Mouse (Mus musculus) embryonic facial prominence, embryonic 13.5 days (tissue): ENCODE results near the gene Slc9a6. TPM values are rescaled to one million over a fixed set of nuclear protein-coding genes. Genes with fewer than 3 reads are reported as not detected.

ENCODE experiments used
- ATAC-seq: fragments of 200-750 bp; cut with Nextera tagmentation; 2 replicates; pipeline ENCODE4 v1.8.0; 2017; ENCODE audit warnings: low read depth; ENCODE audit not compliant: insufficient number of reproducible peaks, insufficient read depth, low FRiP score, low TSS enrichment
- H3K27ac ChIP-seq: fragments of 300-500 bp; sonication (generic); 2 replicates; pipeline ENCODE4 v1.5.1; 2015; ENCODE audit warnings: moderate library complexity, mild to moderate bottlenecking, inconsistent platforms
- H3K27me3 ChIP-seq: fragments of 300-500 bp; sonication (generic); 2 replicates; pipeline ENCODE4 v1.6.1; 2015; ENCODE audit warnings: mild to moderate bottlenecking, inconsistent platforms
- H3K36me3 ChIP-seq: fragments of 300-500 bp; sonication (generic); 2 replicates; pipeline ENCODE4 v1.6.1; 2015; ENCODE audit warnings: mild to moderate bottlenecking, inconsistent platforms
- H3K4me1 ChIP-seq: fragments of 300-500 bp; sonication (generic); 2 replicates; pipeline ENCODE4 v1.6.1; 2015; ENCODE audit warnings: inconsistent platforms
- H3K4me2 ChIP-seq: fragments of 300-500 bp; sonication (generic); 2 replicates; pipeline ENCODE4 v1.6.1; 2015; ENCODE audit warnings: moderate library complexity, mild to moderate bottlenecking, inconsistent platforms
- H3K4me3 ChIP-seq: fragments of 300-500 bp; sonication (generic); 2 replicates; pipeline ENCODE4 v1.5.1; 2015; ENCODE audit warnings: mild to moderate bottlenecking, inconsistent platforms
- H3K9ac ChIP-seq: fragments of 300-500 bp; sonication (generic); 2 replicates; pipeline ENCODE4 v1.6.1; 2015; ENCODE audit warnings: mild to moderate bottlenecking, inconsistent platforms
- H3K9me3 ChIP-seq: fragments of 300-500 bp; sonication (generic); 2 replicates; pipeline ENCODE4 v1.6.1; 2016; ENCODE audit warnings: inconsistent platforms
- WGBS: fragments of 180-500 bp; shearing (Covaris S2); methylation state at CpG from one replicate; pipeline ENCODE4 v1.1.7; 2015; ENCODE audit warnings: mixed read lengths; 5-methylcytosine and 5-hydroxymethylcytosine counted together
- polyA plus RNA-seq: library from polyadenylated mRNA; unstranded; fragments of >200 nt; fragmentation: Nextera tagmentation; extraction: Ambion mirVana; gene quantifications from 2 replicates; pipeline ENCODE4 v1.2.1, GENCODE M21; 2015

The Slc9a6 gene
- polyA plus RNA-seq, 1 experiment from 2014 or later, result 13.6 TPM

DNA sequence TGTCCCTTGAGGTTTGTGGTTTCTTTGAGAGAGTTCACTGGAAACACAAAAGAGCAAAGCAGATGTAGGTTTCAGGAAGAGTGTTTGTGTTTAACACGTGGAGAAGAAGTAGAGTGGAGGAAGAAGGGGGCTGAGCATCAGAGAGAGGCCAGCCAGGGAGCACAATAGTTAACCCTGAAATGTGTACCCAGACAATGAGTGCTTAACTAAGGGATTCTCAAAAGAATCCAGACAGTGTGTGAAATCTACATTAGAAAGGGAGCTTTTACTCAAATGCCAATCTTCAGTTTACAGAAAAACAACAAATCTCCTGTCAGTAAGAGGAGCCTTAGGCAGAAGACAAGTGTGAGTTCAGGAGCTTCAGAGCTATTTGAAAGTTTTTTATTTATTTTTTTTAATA is 30.5 kb downstream of the Slc9a6 start:
- Histone ChIP-seq H3K36me3 (0 out of 2 replicates have a peak, but pooled peaks cover 4% of the 10 kb centered on the region), H3K27me3 (no peaks in the 10 kb centered on the region), H3K27ac (no peak overlapping the region), H3K4me2 (no peak overlapping the region), H3K9ac (no peak overlapping the region), H3K4me3 (no peak overlapping the region), H3K9me3 (no peaks in the 10 kb centered on the region), H3K4me1 (no peaks in the 10 kb centered on the region)
- WGBS, result 15% methylated on average over 1 of the region's 1 CpGs
- no peak for ATAC-seq

DNA sequence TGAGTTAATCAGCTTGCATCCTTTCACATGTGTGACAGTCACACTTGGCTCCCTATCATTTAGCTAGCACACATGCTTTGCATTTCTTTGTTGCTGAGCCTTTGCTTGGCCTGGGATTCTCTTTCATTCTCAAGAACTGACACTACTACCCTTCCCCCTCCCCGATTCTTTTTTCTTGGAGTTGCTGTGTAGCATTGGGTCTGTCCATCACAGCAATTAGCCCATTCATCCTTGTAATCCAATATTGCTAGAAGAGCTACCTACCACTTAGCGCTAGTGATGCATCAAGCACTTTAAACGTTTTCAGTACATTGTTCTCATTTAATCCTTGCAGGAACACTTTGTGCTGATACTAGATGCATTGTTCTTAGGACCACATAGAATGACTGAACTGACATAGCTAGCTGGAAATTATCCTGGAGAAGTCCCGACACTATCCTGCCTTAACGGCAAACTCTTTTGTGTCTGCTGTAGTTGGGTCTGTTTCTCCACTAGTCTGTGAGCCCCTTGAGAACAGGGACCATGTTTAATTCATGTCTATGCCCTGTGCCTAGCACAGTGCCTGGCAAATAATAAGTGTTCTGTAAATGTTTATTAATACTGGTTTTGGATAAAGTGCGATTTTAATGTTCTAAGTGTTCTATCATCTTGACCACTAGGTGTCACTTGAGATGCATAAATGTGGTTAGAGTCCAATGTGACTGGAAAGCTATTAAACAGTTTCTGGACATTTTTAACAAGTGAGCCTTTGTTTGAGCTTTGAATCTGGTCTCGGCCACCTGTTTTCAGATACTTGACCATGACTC is 40.2 kb downstream of the Slc9a6 start:
- Histone ChIP-seq H3K4me1 (no peaks in the 10 kb centered on the region), H3K36me3 (no peaks in the 10 kb centered on the region), H3K27ac (no peak overlapping the region), H3K9ac (no peak overlapping the region), H3K27me3 (no peaks in the 10 kb centered on the region), H3K4me2 (no peak overlapping the region), H3K9me3 (no peaks in the 10 kb centered on the region), H3K4me3 (no peak overlapping the region)
- 48% methylated on average over 7 of the region's 7 CpGs for WGBS
- no peak for ATAC-seq

DNA sequence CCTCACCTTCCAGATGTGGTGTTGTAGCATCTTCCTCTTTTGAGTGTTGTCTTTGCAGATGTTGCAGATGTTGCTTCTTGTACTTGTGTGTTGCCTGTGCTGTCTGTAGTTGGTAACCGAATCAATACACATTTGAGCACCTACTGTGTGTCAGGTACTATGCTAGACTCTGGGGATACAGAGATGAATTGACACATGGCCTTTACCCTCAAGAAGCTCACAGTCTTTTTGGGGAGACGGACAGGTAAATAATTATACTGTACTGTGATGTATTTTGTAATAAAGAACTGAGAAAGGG is 40.7 kb downstream of the Slc9a6 start:
- 80% methylated on average over 2 of the region's 2 CpGs for WGBS
- H3K36me3 ChIP-seq, result no peaks in the 10 kb centered on the region
- H3K9ac ChIP-seq, result no peak overlapping the region
- H3K27me3 ChIP-seq, result no peaks in the 10 kb centered on the region
- no peak overlapping the region for H3K4me3 ChIP-seq
- H3K9me3 ChIP-seq, result no peaks in the 10 kb centered on the region
- no peak overlapping the region for H3K4me2 ChIP-seq
- ATAC-seq, result no peak
- H3K27ac ChIP-seq, result no peak overlapping the region
- H3K4me1 ChIP-seq, result no peaks in the 10 kb centered on the region

DNA sequence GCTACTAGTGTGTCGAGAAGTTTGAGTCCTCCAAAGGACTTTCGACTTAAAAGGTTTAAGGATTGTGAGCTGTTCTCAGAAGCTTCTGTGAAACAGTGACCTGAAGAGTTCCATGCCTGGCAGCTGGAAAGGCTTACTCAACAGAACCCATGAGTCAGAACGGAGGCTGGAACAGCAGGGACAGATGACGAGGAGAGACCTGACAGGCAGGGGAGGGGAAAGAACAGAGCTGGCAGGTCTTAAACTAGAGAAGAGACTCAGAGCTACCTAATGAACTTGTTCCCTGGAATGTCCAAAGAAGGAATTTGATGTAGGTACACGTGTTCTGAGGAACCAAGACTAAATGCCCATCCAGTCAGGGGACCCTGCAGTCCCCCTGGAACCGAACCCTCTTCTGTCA is 41.3 kb downstream of the Slc9a6 start:
- H3K27ac ChIP-seq, result no peak overlapping the region
- H3K4me3 ChIP-seq, result no peak overlapping the region
- no peak overlapping the region for H3K9ac ChIP-seq
- no peak for ATAC-seq
- H3K4me2 ChIP-seq, result no peak overlapping the region
- H3K4me1 ChIP-seq, result no peaks in the 10 kb centered on the region
- WGBS, result 65% methylated on average over 6 of the region's 6 CpGs
- no peaks in the 10 kb centered on the region for H3K27me3 ChIP-seq
- H3K36me3 ChIP-seq, result no peaks in the 10 kb centered on the region
- H3K9me3 ChIP-seq, result no peaks in the 10 kb centered on the region

DNA sequence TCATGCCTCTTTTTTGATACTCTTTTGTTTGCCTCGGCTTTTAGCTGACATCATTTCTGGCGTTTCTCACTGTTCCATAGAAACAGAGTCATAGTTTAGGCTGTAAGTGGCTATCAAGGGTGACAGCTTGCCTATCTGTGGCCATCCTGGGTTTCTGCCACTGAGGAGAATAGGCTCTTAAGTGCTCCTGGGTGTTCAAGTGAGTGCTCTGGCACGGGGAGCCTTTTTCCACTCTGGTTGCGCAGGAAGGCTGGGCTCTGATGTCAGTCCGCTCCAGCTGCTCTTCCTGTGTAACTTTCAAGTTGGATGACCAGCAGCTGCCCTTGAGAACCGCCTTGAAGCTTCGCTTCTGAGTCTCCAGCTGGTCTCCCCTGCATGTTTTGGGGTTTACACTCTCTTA is 42.2 kb downstream of the Slc9a6 start:
- Histone ChIP-seq H3K4me3 (no peak overlapping the region), H3K9ac (no peak overlapping the region), H3K27ac (no peak overlapping the region), H3K4me2 (no peak overlapping the region), H3K36me3 (no peaks in the 10 kb centered on the region), H3K9me3 (no peaks in the 10 kb centered on the region), H3K4me1 (no peaks in the 10 kb centered on the region), H3K27me3 (no peaks in the 10 kb centered on the region)
- ATAC-seq, result no peak
- WGBS, result 70% methylated on average over 7 of the region's 7 CpGs

DNA sequence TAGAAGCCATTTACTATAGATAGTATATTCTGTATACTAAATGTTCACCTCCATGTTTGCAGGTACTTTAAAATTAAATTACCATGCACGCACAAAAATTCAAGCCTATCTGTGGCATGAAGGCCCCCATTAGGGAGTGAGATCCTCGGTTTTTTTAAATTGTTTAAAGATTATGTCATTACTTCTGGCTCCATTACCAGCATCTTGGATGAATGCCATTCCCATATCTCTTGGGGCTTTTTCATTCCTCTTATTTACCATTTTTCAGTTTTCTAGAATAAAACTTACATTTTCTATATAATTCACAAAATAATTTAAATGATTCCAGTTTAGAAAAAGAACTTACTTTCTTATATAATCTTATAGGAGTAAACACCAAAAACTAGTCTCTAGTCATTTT is 46.1 kb downstream of the Slc9a6 start:
- Histone ChIP-seq H3K27me3 (no peaks in the 10 kb centered on the region), H3K4me1 (no peaks in the 10 kb centered on the region), H3K27ac (no peak overlapping the region), H3K36me3 (no peaks in the 10 kb centered on the region), H3K4me3 (no peak overlapping the region), H3K9me3 (no peaks in the 10 kb centered on the region), H3K4me2 (no peak overlapping the region), H3K9ac (no peak overlapping the region)
- ATAC-seq, result no peak
- 61% methylated on average over 2 of the region's 2 CpGs for WGBS

DNA sequence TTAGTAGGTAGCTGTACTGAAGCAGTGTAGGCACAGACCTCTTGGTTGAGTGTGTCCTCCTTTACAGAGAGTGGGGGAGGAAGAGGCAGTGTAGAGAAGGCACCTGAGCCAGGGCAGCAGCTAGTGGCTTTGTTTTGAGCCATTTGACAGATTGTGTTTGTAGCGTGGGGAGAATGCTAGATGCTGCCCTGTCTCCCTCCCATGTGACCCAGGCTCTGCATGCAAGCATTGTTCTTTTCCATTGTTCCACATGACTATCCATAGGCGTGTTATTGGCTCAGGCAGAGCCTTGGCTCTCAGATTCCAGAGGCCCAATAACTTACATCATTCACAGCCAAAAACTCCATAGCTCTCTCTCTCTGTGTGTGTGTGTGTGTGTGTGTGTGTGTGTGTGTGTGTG is 49.7 kb downstream of the Slc9a6 start:
- 78% methylated on average over 2 of the region's 2 CpGs for WGBS
- ATAC-seq, result no peak
- Histone ChIP-seq H3K9me3 (no peaks in the 10 kb centered on the region), H3K4me3 (no peak overlapping the region), H3K36me3 (no peaks in the 10 kb centered on the region), H3K27ac (no peak overlapping the region), H3K4me2 (no peak overlapping the region), H3K9ac (no peak overlapping the region), H3K4me1 (no peaks in the 10 kb centered on the region), H3K27me3 (no peaks in the 10 kb centered on the region)

DNA sequence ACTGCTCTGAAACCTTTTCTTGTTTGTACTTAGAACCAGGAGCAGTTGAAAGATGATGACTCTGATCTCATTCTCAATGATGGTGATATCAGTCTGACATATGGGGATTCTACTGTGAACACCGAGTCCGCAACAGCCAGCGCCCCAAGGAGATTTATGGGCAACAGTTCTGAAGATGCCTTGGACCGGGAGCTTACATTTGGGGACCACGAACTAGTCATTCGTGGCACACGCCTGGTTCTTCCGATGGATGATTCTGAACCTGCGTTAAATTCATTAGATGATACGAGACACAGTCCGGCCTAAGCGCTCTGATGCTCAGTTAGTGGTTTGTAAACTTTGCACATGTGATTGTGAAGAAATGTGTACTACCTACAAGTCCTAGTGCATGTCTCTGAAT is 51.6 kb downstream of the Slc9a6 start:
- no peaks in the 10 kb centered on the region for H3K4me1 ChIP-seq
- H3K4me2 ChIP-seq, result no peak overlapping the region
- H3K9me3 ChIP-seq, result no peaks in the 10 kb centered on the region
- H3K36me3 ChIP-seq, result no peaks in the 10 kb centered on the region
- no peak overlapping the region for H3K4me3 ChIP-seq
- no peak overlapping the region for H3K9ac ChIP-seq
- no peak for ATAC-seq
- WGBS, result 93% methylated on average over 12 of the region's 12 CpGs
- H3K27ac ChIP-seq, result no peak overlapping the region
- no peaks in the 10 kb centered on the region for H3K27me3 ChIP-seq

DNA sequence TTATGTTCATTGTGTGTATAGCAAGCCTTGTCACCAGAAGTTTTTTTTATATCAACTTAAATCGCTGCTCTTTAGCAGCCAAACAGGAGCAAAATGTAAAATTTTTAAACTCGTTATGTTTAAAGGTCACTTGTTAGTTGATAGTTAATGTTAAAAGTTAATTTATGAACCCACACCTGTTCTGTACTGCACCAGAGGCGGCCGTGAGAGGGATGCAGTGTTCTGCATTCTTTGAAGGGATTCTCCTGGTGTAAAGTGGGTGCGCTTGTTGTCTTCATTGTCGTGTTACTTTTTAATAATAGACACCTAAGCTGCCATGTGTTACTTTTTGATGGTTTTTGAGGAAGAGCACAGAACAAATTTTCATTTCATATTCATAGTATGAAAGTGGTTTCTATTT is 52.8 kb downstream of the Slc9a6 start:
- Histone ChIP-seq H3K27me3 (no peaks in the 10 kb centered on the region), H3K4me1 (no peaks in the 10 kb centered on the region), H3K4me3 (no peak overlapping the region), H3K4me2 (no peak overlapping the region), H3K27ac (no peak overlapping the region), H3K36me3 (no peaks in the 10 kb centered on the region), H3K9ac (no peak overlapping the region), H3K9me3 (no peaks in the 10 kb centered on the region)
- 84% methylated on average over 6 of the region's 6 CpGs for WGBS
- ATAC-seq, result no peak

DNA sequence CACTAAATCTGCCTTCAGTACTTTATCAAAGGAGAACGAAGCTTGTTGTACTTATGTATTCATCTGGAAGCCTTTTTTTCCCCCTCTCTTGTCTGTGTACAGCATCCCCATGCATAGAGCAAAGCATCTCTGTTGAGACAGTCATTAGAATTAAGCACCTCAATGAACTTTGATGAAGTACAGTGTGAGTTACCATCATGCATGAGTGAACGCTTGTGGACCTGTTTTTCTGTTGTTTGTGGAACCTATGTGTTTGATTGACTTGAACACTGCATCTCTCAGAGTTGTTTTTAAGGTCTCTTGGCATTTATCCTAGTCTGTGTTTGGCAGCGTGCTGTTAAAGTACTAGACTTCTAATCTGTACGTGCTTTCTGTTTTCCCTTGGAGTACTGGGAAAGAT is 53.8 kb downstream of the Slc9a6 start:
- Histone ChIP-seq H3K4me3 (no peak overlapping the region), H3K36me3 (no peaks in the 10 kb centered on the region), H3K27ac (no peak overlapping the region), H3K27me3 (no peaks in the 10 kb centered on the region), H3K9ac (no peak overlapping the region), H3K9me3 (no peaks in the 10 kb centered on the region), H3K4me1 (no peaks in the 10 kb centered on the region), H3K4me2 (no peak overlapping the region)
- ATAC-seq, result no peak
- 75% methylated on average over 4 of the region's 4 CpGs for WGBS

DNA sequence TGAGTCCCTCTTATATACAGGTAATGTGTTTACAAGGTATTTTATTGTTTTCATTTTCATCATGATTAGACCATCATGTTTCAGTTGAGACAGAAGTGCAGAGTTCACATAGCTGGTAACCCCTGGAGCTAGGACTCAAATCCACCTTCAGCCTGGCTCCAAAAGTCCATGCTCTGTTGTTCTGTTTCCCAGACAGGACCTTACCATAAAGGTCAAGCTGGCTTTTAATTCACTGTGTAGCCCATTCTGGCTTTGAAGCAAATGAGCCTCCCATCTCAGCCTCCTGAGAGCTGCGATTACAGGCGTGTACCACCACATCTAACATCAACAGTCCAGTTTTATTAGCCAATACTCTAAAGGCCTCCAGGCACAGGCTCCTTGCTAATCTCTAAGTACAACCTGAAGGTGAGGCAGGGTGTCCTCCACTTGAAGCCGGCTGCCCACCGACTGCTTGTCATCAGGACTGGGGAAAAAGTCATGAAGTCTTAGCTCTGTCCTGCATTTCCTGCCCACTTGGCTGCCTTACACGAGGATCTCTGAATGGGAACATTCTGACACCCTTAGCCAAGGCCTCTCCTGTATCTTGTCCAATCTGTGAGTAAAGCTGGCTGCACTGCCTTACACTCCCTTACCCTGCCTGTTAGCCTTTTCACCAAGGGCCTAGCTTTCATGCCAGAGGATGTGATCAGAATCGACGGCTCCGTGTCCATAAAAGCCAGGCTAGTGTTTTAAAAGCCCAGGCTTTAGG is 55.8 kb downstream of the Slc9a6 start:
- no peak overlapping the region for H3K9ac ChIP-seq
- no peaks in the 10 kb centered on the region for H3K9me3 ChIP-seq
- H3K4me2 ChIP-seq, result no peak overlapping the region
- 83% methylated on average over 8 of the region's 8 CpGs for WGBS
- no peaks in the 10 kb centered on the region for H3K4me1 ChIP-seq
- no peaks in the 10 kb centered on the region for H3K36me3 ChIP-seq
- H3K27ac ChIP-seq, result no peak overlapping the region
- no peaks in the 10 kb centered on the region for H3K27me3 ChIP-seq
- ATAC-seq, result no peak
- no peak overlapping the region for H3K4me3 ChIP-seq

DNA sequence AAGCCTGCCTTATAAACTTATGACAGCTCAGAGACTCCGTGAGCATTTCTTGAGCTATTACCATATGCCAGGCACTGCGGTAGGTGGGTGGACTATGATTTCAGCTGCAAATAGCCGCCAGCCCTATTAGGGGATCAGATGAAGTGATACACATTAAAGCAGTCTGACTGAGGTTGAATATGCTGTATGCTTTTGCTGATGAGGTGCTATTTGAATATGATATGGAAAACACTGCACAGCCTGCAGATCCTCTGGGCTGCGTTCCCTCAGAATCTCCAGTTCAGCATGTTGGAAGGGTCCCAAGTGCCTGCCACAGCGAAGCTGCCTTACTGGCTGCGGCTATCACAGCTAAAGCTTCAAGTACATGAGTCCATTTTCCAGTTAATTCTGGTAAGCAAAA is 57.7 kb downstream of the Slc9a6 start:
- H3K36me3 ChIP-seq, result no peaks in the 10 kb centered on the region
- no peaks in the 10 kb centered on the region for H3K27me3 ChIP-seq
- WGBS, result 72% methylated on average over 6 of the region's 6 CpGs
- no peaks in the 10 kb centered on the region for H3K9me3 ChIP-seq
- no peak overlapping the region for H3K4me3 ChIP-seq
- H3K4me1 ChIP-seq, result no peaks in the 10 kb centered on the region
- no peak for ATAC-seq
- H3K27ac ChIP-seq, result no peak overlapping the region
- H3K9ac ChIP-seq, result no peak overlapping the region
- no peak overlapping the region for H3K4me2 ChIP-seq
